Mouse (Mus musculus) limb, embryonic 14.5 days (tissue): ENCODE results near the gene Dact2. TPM values are rescaled to one million over a fixed set of nuclear protein-coding genes. Genes with fewer than 3 reads are reported as not detected.

Source experiments
- ATAC-seq: fragments of 200-750 bp; cut with Nextera tagmentation; 2 replicates; pipeline ENCODE4 v1.8.0; 2017; ENCODE audit warnings: low read depth, moderate number of reproducible peaks, moderate TSS enrichment; ENCODE audit not compliant: low FRiP score
- DNase-seq: peaks from one replicate; pipeline ENCODE4 v3.0.0-alpha.2; 2015; ENCODE audit warnings: low spot score
- H3K27ac ChIP-seq: fragments of 300-500 bp; sonication (generic); replicated peaks from 2 replicates; pipeline ENCODE4 v1.5.1; 2014; ENCODE audit warnings: low read depth, mild to moderate bottlenecking, low read length, moderate library complexity, mixed read lengths
- H3K27me3 ChIP-seq: fragments of 300-500 bp; sonication (generic); 2 replicates; pipeline ENCODE4 v1.6.1; 2014; ENCODE audit warnings: low read length, mixed read lengths; ENCODE audit not compliant: control insufficient read depth, insufficient read depth
- H3K36me3 ChIP-seq: fragments of 300-500 bp; sonication (generic); 2 replicates; pipeline ENCODE4 v1.6.1; 2014; ENCODE audit warnings: mild to moderate bottlenecking, low read length, moderate library complexity, mixed read lengths; ENCODE audit not compliant: control insufficient read depth, insufficient read depth
- H3K4me1 ChIP-seq: fragments of 300-500 bp; sonication (generic); 2 replicates; pipeline ENCODE4 v1.6.1; 2014; ENCODE audit warnings: antibody characterized with exemption, low read length, mixed read lengths; ENCODE audit not compliant: control insufficient read depth, insufficient read depth
- H3K4me2 ChIP-seq: fragments of 300-500 bp; sonication (generic); replicated peaks from 2 replicates; pipeline ENCODE4 v1.6.1; 2014; ENCODE audit warnings: low read depth, mild to moderate bottlenecking, low read length, moderate library complexity; ENCODE audit not compliant: severe bottlenecking
- H3K4me3 ChIP-seq: fragments of 300-500 bp; sonication (generic); replicated peaks from 2 replicates; pipeline ENCODE4 v1.5.1; 2014; ENCODE audit warnings: low read length
- H3K9ac ChIP-seq: fragments of 300-500 bp; sonication (generic); 2 replicates; pipeline ENCODE4 v1.6.1; 2014; ENCODE audit warnings: mild to moderate bottlenecking, low read depth, low read length, moderate library complexity; ENCODE audit not compliant: severe bottlenecking
- H3K9me3 ChIP-seq: fragments of 300-500 bp; sonication (generic); 2 replicates; pipeline ENCODE4 v1.6.1; 2016; ENCODE audit warnings: low read length; ENCODE audit not compliant: control insufficient read depth
- POLR2A ChIP-seq: fragments of 200-500 bp; IDR thresholded peaks from 2 replicates; pipeline ENCODE4 v1.8.0; 2012; ENCODE audit warnings: inconsistent platforms, mild to moderate bottlenecking, moderate library complexity, borderline replicate concordance; ENCODE audit not compliant: insufficient read depth, insufficient read length; ENCODE audit errors: extremely low read depth
- WGBS: fragments of 180-500 bp; shearing (Covaris S2); extraction: QIAGEN DNeasy Blood & Tissue Kit; methylation state at CpG from one replicate; pipeline ENCODE4 v1.1.7; 2014; 5-methylcytosine and 5-hydroxymethylcytosine counted together
- polyA plus RNA-seq, 2 experiments: library from polyadenylated mRNA; depleted of rRNA in 1 of 2; stranded (reverse) in 1 of 2; unstranded in 1 of 2; fragments of >200 nt; fragmentation: Nextera tagmentation in 1 of 2; extraction: Ambion mirVana in 1 of 2; gene quantifications; 2 replicates each; pipeline versions ENCODE4 v1.2.1 to v1.2.3; 2012 to 2014

The Dact2 gene
- polyA plus RNA-seq, 2 experiments = 0.99 to 1.3 TPM

GRCm38 (mm10) chr17:14207093-14207561, 3.0 kb upstream of the Dact2 start:
- TF ChIP-seq POLR2A = no peak
- WGBS = 12% methylated on average over 5 of the region's 5 CpGs
- Histone ChIP-seq H3K4me2 (no peak overlapping the region), H3K27me3 (peaks cover 36% of the 10 kb centered on the region), H3K36me3 (no peaks in the 10 kb centered on the region), H3K4me1 (peaks cover 7% of the 10 kb centered on the region; the same call in 1 of the 2 replicates), H3K9me3 (no peaks in the 10 kb centered on the region), H3K27ac (no peak overlapping the region), H3K4me3 (no peak overlapping the region), H3K9ac (no peak overlapping the region)
- ATAC-seq (no peak), DNase-seq (no peak)

DNA sequence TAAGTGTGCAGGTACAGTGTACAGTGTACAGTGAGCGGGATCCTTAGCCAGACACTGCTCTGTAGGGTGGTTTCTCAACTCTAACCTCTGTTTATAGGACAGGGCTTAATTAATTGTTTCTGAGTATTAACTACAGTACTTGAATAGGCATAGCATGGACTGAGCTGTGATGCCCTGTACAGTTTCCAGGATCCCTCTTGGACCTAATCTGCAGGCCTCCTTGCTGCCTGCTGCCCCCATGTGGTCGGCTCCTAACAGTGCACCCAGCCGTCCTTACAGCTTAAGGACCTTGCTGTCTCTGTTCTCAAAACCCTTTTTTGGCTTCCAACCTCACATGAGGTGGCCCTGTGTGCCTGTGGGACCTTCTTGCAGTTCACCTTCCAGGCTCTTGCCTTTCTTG, 2.0 kb upstream of the Dact2 start:
- WGBS = 30% methylated on average over 3 of the region's 3 CpGs
- DNase-seq (peak; percentile 70), ATAC-seq (no peak)

GRCm38 (mm10) chr17:14205236-14205635, 1.1 kb upstream of the Dact2 start:
- Histone ChIP-seq H3K27me3 (peaks cover 45% of the 10 kb centered on the region), H3K9ac (no peak overlapping the region), H3K9me3 (no peaks in the 10 kb centered on the region), H3K4me3 (no peak overlapping the region), H3K36me3 (no peaks in the 10 kb centered on the region), H3K4me2 (no peak overlapping the region), H3K4me1 (peaks cover 17% of the 10 kb centered on the region), H3K27ac (no peak overlapping the region)
- no peak for TF ChIP-seq POLR2A
- no peak for DNase-seq
- 72% methylated on average over 3 of the region's 3 CpGs for WGBS
- ATAC-seq = no peak

More for the DNA sequence above, 2.0 kb upstream of the Dact2 start:
- no peak for TF ChIP-seq POLR2A
- H3K27ac ChIP-seq = no peak overlapping the region
- H3K4me1 ChIP-seq = peaks cover 15% of the 10 kb centered on the region
- H3K4me2 ChIP-seq = no peak overlapping the region
- H3K9me3 ChIP-seq = no peaks in the 10 kb centered on the region
- H3K27me3 ChIP-seq = peaks cover 45% of the 10 kb centered on the region
- no peaks in the 10 kb centered on the region for H3K36me3 ChIP-seq
- H3K4me3 ChIP-seq = no peak overlapping the region
- H3K9ac ChIP-seq = no peak overlapping the region

DNA sequence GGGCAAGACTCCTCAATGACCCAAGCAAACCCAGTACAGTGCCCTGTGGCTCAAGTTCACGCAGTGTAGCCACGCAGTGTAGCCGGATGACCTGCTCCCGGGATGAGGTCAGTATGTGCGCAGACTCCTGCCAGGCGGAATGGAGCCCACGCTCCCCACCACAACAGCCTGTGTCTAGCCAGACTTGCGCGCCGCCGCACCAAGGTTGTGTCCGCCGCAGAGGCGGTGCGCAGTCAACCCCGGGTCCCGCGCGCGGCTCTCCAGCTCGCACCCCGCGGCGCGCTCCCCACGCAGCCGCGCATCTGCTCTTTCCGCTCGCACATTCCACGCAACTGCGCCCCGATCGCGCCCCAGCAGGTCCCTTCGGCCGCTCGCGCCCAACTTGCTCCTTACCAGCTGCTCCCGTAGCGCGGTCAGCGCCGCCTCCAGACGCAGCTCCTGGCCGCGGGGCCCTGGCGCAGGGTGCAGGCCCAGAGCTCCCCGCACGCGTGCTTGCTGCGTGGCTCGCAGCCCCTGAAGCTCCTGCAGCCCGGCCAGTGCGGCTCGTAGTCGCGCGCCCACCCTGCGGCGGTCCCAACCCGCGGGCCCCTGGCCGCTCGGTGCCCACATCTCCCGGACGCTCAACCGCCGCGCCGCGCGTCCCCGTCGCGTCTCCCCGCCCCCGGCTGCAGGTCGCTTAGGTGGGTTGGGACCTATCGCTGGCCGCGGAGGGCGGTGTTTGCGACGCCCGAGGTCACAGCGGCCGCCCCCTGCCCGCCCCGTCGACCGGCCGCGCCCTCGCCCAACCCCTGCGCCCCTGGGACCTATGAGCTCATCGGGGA, 773 bp downstream of the Dact2 start:
- Histone ChIP-seq H3K9ac (peak overlapping the region; percentile 62), H3K4me3 (peak overlapping the region; percentile 61), H3K27ac (no peak overlapping the region), H3K4me2 (peak overlapping the region; percentile 92), H3K27me3 (peaks cover 45% of the 10 kb centered on the region), H3K4me1 (peaks cover 17% of the 10 kb centered on the region), H3K36me3 (no peaks in the 10 kb centered on the region), H3K9me3 (no peaks in the 10 kb centered on the region)
- DNase-seq (no peak), ATAC-seq (peak; percentile 60; the same call in 1 of the 2 replicates)
- TF ChIP-seq POLR2A = no peak
- WGBS = 3% methylated on average over 66 of the region's 97 CpGs

DNA sequence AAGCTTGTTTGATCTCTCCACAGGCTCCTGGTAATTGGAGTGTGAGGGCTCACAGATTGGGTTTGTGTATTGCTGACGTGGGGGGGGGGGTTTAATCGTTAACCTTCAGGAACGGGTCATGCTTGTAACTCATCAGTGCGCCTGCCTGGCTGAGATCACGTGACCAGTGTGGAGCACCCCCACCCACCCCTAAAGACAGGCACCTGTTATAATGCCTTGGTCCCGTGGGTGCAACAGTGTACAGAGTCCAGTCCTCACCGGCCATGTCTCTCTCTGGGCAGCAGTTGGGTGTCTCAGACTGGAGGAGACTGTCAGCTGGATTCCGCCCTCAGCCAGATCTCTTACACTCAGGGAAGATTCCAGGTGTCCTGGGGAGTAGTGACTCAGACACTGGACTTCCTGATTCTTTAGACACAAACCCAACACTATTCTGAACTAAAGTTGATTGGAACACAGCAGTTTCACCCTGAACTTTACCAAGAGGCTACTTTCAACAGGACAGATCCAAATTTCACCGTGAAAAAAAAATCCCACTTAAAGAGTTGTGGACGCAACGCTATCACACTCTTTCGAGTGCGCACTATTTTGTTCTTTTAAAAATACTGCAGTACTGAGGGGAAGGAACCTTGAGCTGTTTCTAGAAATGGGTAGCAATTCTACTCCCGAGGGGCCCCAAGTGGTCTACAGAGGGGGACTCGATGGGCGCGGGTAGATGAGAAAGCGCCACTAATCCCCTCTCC, 1.6 kb downstream of the Dact2 start:
- Histone ChIP-seq H3K36me3 (no peaks in the 10 kb centered on the region), H3K9me3 (no peaks in the 10 kb centered on the region), H3K4me2 (peak overlapping the region; percentile 92), H3K27me3 (peaks cover 45% of the 10 kb centered on the region), H3K4me3 (peak overlapping the region; percentile 61), H3K27ac (no peak overlapping the region), H3K4me1 (peaks cover 17% of the 10 kb centered on the region), H3K9ac (no peak overlapping the region)
- DNase-seq (no peak), ATAC-seq (no peak)
- no peak for TF ChIP-seq POLR2A
- under 1% methylated on average over 18 of the region's 18 CpGs for WGBS
